Mouse (Mus musculus) intestine, postnatal 0 days (tissue): ENCODE measurements around the gene Vav2. TPM values are rescaled to one million over a fixed set of nuclear protein-coding genes. Genes with fewer than 3 reads are reported as not detected.

Experiments used
- ATAC-seq: fragments of 200-750 bp; cut with Nextera tagmentation; 2 replicates; pipeline ENCODE4 v1.8.0; 2017; ENCODE audit warnings: mild to moderate bottlenecking, moderate TSS enrichment, moderate library complexity
- H3K27ac ChIP-seq: fragments of 300-500 bp; sonication (generic); 2 replicates; pipeline ENCODE4 v1.5.1; 2014; ENCODE audit warnings: mild to moderate bottlenecking, low read depth, low read length, moderate library complexity
- H3K27me3 ChIP-seq: fragments of 300-500 bp; sonication (generic); replicated peaks from 2 replicates; pipeline ENCODE4 v1.6.1; 2014; ENCODE audit warnings: low read length, mixed read lengths; ENCODE audit not compliant: control insufficient read depth, insufficient read depth
- H3K36me3 ChIP-seq: fragments of 300-500 bp; sonication (generic); 2 replicates; pipeline ENCODE4 v1.6.1; 2014; ENCODE audit warnings: mild to moderate bottlenecking, moderate library complexity; ENCODE audit not compliant: control insufficient read depth, insufficient read depth
- H3K4me1 ChIP-seq: fragments of 300-500 bp; sonication (generic); replicated peaks from 2 replicates; pipeline ENCODE4 v1.6.1; 2014; ENCODE audit warnings: antibody characterized with exemption, low read length, mixed read lengths; ENCODE audit not compliant: control insufficient read depth, insufficient read depth
- H3K4me2 ChIP-seq: fragments of 300-500 bp; sonication (generic); replicated peaks from 2 replicates; pipeline ENCODE4 v1.6.1; 2014; ENCODE audit warnings: low read depth, mild to moderate bottlenecking, moderate library complexity
- H3K4me3 ChIP-seq: fragments of 300-500 bp; sonication (generic); 2 replicates; pipeline ENCODE4 v1.5.1; 2014; ENCODE audit warnings: low read depth, low read length
- H3K9ac ChIP-seq: fragments of 300-500 bp; sonication (generic); 2 replicates; pipeline ENCODE4 v1.6.1; 2014; ENCODE audit warnings: mild to moderate bottlenecking, low read depth, low read length
- H3K9me3 ChIP-seq: fragments of 300-500 bp; sonication (generic); 2 replicates; pipeline ENCODE4 v1.6.1; 2016; ENCODE audit warnings: mixed run types; ENCODE audit not compliant: control insufficient read depth
- CTCF ChIP-seq: sonication (generic); IDR thresholded peaks from 2 replicates; pipeline ENCODE4 v1.5.1; 2016; ENCODE audit warnings: low read depth, mild to moderate bottlenecking, control low read depth, antibody characterized with exemption, moderate library complexity
- WGBS: fragments of 180-500 bp; shearing (Covaris S2); extraction: QIAGEN DNeasy Blood & Tissue Kit; methylation state at CpG from one replicate; pipeline ENCODE4 v1.1.7; 2014; 5-methylcytosine and 5-hydroxymethylcytosine counted together
- polyA plus RNA-seq: library from polyadenylated mRNA; unstranded; fragments of >200 nt; fragmentation: Nextera tagmentation; extraction: Ambion mirVana; gene quantifications from 2 replicates; pipeline ENCODE4 v1.2.1, GENCODE M21; 2015

Gene Vav2
- polyA plus RNA-seq, 1 experiment from 2014 or later, result 5.4 TPM

DNA sequence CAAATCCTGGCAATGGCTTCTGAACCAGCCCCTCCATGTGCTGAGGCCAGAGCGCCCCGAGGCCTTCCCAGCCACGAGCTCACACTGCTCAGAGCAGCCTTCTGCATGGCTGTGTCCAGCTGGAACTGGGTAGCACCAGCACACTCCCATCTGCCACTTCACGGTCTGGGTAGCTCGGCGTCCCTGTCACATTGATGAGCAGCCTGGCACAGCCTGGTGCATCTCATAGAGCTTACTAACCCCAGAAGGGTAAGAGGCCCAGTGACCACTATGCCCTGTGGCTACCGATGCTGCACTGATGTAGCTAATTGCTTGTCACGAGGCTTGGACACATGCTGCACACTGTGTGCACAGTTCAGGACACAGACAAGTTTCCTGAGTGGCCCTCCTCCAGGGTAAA is 74.1 kb downstream of the Vav2 start:
- 90% methylated on average over 8 of the region's 8 CpGs for WGBS
- no peak for TF ChIP-seq CTCF

GRCm38 (mm10) chr2:27350371-27350770 is 76.5 kb downstream of the Vav2 start:
- Histone ChIP-seq H3K4me3 (no peak overlapping the region), H3K4me1 (no peaks in the 10 kb centered on the region), H3K27ac (no peak overlapping the region), H3K4me2 (no peak overlapping the region), H3K36me3 (no peaks in the 10 kb centered on the region; the same call in 1 of the 2 replicates), H3K27me3 (no peaks in the 10 kb centered on the region), H3K9ac (no peak overlapping the region), H3K9me3 (no peaks in the 10 kb centered on the region)
- over 99% methylated on average over 5 of the region's 5 CpGs for WGBS
- no peak for TF ChIP-seq CTCF
- ATAC-seq, result no peak

More for the DNA sequence above, 74.1 kb downstream of the Vav2 start:
- no peak overlapping the region for H3K4me2 ChIP-seq
- H3K4me1 ChIP-seq, result no peaks in the 10 kb centered on the region
- H3K27me3 ChIP-seq, result no peaks in the 10 kb centered on the region
- no peak overlapping the region for H3K4me3 ChIP-seq
- H3K9ac ChIP-seq, result no peak overlapping the region
- no peak overlapping the region for H3K27ac ChIP-seq
- no peak for ATAC-seq
- H3K9me3 ChIP-seq, result no peaks in the 10 kb centered on the region
- H3K36me3 ChIP-seq, result no peaks in the 10 kb centered on the region; the same call in 1 of the 2 replicates

- H3K36me3 ChIP-seq, result peaks cover 3% of the 10 kb centered on the region; the same call in 1 of the 2 replicates
- H3K4me3 ChIP-seq, result no peak overlapping the region
- peak; percentile 20; the same call in 1 of the 2 replicates for TF ChIP-seq CTCF
- no peaks in the 10 kb centered on the region for H3K4me1 ChIP-seq
- H3K9me3 ChIP-seq, result no peaks in the 10 kb centered on the region
- H3K27me3 ChIP-seq, result no peaks in the 10 kb centered on the region
- peak overlapping the region; percentile 24; the same call in 1 of the 2 replicates for H3K4me2 ChIP-seq
- no peak for ATAC-seq
- no peak overlapping the region for H3K27ac ChIP-seq
- 23% methylated on average over 12 of the region's 12 CpGs for WGBS
- H3K9ac ChIP-seq, result no peak overlapping the region
These were observed 82.8 kb downstream of the Vav2 start for GRCm38 (mm10) chr2:27343984-27344453.

DNA sequence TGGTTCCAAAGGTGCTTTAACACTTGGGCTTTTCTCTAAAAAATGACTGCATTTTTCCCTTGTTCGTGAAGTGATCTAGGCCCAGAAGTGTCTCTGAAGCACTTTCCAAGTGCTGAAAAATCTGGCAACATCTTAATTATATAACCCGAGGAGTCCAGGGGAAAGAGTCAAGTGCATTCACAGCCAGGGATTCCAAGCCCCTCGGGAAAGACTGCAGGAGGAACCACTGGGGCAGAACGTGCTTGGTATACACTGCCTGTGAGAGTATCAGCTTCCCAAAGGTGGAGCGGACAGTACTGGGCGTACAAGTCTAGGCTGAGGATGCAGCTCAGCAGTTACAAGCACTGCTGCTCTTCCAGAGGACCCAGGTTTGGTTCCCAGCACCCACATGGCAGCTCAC is 86.2 kb downstream of the Vav2 start:
- Histone ChIP-seq H3K9ac (no peak overlapping the region), H3K4me3 (no peak overlapping the region), H3K4me1 (no peaks in the 10 kb centered on the region), H3K9me3 (no peaks in the 10 kb centered on the region), H3K4me2 (no peak overlapping the region), H3K36me3 (peaks cover 3% of the 10 kb centered on the region; the same call in 1 of the 2 replicates), H3K27ac (no peak overlapping the region), H3K27me3 (no peaks in the 10 kb centered on the region)
- WGBS, result 87% methylated on average over 6 of the region's 6 CpGs
- ATAC-seq, result no peak
- TF ChIP-seq CTCF, result no peak

GRCm38 (mm10) chr2:27339051-27339450 is 87.8 kb downstream of the Vav2 start:
- 31% methylated on average over 8 of the region's 8 CpGs for WGBS
- no peak overlapping the region for H3K9ac ChIP-seq
- peaks cover 3% of the 10 kb centered on the region; the same call in 1 of the 2 replicates for H3K36me3 ChIP-seq
- no peaks in the 10 kb centered on the region for H3K27me3 ChIP-seq
- H3K4me2 ChIP-seq, result no peak overlapping the region
- no peaks in the 10 kb centered on the region for H3K4me1 ChIP-seq
- no peak overlapping the region for H3K27ac ChIP-seq
- H3K4me3 ChIP-seq, result no peak overlapping the region
- ATAC-seq, result no peak
- no peaks in the 10 kb centered on the region for H3K9me3 ChIP-seq
- TF ChIP-seq CTCF, result no peak

GRCm38 (mm10) chr2:27337261-27337660 is 89.6 kb downstream of the Vav2 start:
- Histone ChIP-seq H3K4me1 (no peaks in the 10 kb centered on the region), H3K36me3 (peaks cover 3% of the 10 kb centered on the region; the same call in 1 of the 2 replicates), H3K27ac (no peak overlapping the region), H3K4me2 (no peak overlapping the region), H3K4me3 (no peak overlapping the region), H3K27me3 (no peaks in the 10 kb centered on the region), H3K9me3 (no peaks in the 10 kb centered on the region), H3K9ac (no peak overlapping the region)
- WGBS, result 51% methylated on average over 6 of the region's 6 CpGs
- TF ChIP-seq CTCF, result no peak
- no peak for ATAC-seq
